Mouse (Mus musculus) testis, adult 2 months (tissue): ENCODE data around the gene Ccnd3. TPM values are rescaled to one million over a fixed set of nuclear protein-coding genes. Genes with fewer than 3 reads are reported as not detected.

Experiments
- H3K27ac ChIP-seq: fragments of 200-500 bp; 2 replicates; pipeline ENCODE4 v1.5.1; 2012; ENCODE audit warnings: low read depth, low read length; ENCODE audit not compliant: control insufficient read depth, insufficient read depth
- H3K27me3 ChIP-seq: fragments of 200-500 bp; 2 replicates; pipeline ENCODE4 v1.6.1; 2012; ENCODE audit warnings: mild to moderate bottlenecking, low read length, moderate library complexity; ENCODE audit not compliant: control insufficient read depth, insufficient read depth
- H3K36me3 ChIP-seq: fragments of 200-500 bp; 2 replicates; pipeline ENCODE4 v1.6.1; 2012; ENCODE audit warnings: mild to moderate bottlenecking, low read length; ENCODE audit not compliant: control insufficient read depth, insufficient read depth
- H3K4me1 ChIP-seq: fragments of 200-500 bp; 2 replicates; pipeline ENCODE4 v1.6.1; 2012; ENCODE audit warnings: low read length; ENCODE audit not compliant: control insufficient read depth, insufficient read depth
- H3K4me3 ChIP-seq: fragments of 200-500 bp; 2 replicates; pipeline ENCODE4 v1.5.1; 2012; ENCODE audit warnings: low read depth, mild to moderate bottlenecking, low read length, moderate library complexity, mixed read lengths; ENCODE audit not compliant: control insufficient read depth
- CTCF ChIP-seq: fragments of 200-500 bp; IDR thresholded peaks from 2 replicates; pipeline ENCODE4 v1.5.1; 2012; ENCODE audit warnings: low read depth, mild to moderate bottlenecking, inconsistent platforms, low read length, moderate library complexity; ENCODE audit not compliant: control insufficient read depth, insufficient read depth, insufficient replicate concordance
- POLR2A ChIP-seq: fragments of 200-500 bp; IDR thresholded peaks from 2 replicates; pipeline ENCODE4 v1.6.1; 2012; ENCODE audit warnings: low read depth, mild to moderate bottlenecking, inconsistent platforms, low read length, moderate library complexity; ENCODE audit not compliant: control insufficient read depth
- polyA plus RNA-seq: library from polyadenylated mRNA; depleted of rRNA; stranded (reverse); fragments of >200 nt; gene quantifications from 2 replicates; pipeline ENCODE4 v1.2.3, GENCODE M21; 2012

Gene Ccnd3
- polyA plus RNA-seq, 1 experiment = 253 TPM

DNA sequence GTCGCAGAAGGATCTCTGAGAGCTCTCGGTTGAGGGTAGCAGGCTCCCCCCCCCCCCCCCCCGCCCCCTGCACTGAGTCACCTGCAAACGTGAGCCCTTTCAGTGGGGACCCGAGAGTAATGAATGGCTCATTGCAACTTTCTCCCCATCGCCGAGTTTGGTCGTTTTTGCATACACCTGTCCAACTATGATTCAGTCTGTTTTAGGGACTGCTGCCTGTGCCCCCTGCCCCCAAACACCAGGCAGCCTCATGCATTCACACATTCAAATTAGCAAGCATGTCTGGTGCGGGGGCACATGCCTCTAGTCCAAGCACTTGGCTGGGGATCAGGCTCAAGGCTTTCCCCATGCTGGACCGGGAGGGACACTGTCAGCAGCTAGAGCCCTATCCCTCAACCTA lies 49.8 kb downstream of the Ccnd3 start:
- Histone ChIP-seq H3K4me1 (no peaks in the 10 kb centered on the region; the same call in 1 of the 2 replicates), H3K4me3 (no peak overlapping the region), H3K27me3 (no peaks in the 10 kb centered on the region), H3K36me3 (no peaks in the 10 kb centered on the region), H3K27ac (no peak overlapping the region)
- TF ChIP-seq CTCF (no peak), POLR2A (no peak)

GRCm38 (mm10) chr17:47557179-47557578 lies 52.3 kb downstream of the Ccnd3 start:
- no peaks in the 10 kb centered on the region for H3K36me3 ChIP-seq
- H3K27me3 ChIP-seq = no peaks in the 10 kb centered on the region
- no peak overlapping the region for H3K27ac ChIP-seq
- no peaks in the 10 kb centered on the region; the same call in 1 of the 2 replicates for H3K4me1 ChIP-seq
- TF ChIP-seq POLR2A (no peak), CTCF (no peak)
- H3K4me3 ChIP-seq = no peak overlapping the region

DNA sequence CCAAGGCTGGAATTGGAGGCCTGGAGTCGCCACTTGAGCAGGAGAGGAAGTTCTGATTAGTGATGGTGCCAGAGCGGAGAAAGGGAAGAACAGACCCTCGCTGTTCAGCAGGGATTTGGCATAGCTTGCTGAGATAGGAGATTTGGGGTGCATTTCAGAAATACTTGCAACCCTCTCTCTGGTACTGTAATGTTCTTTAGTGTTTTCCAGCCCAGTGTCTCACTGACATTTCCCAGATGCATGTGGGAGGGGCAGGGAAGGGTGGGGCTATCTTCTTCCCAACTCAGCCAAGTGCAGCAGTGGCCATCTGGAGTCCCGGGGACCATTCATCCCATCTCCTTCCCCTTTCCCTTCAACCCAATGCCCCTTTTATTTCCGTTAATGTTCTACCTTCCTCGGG lies 54.9 kb downstream of the Ccnd3 start:
- Histone ChIP-seq H3K27me3 (no peaks in the 10 kb centered on the region), H3K27ac (no peak overlapping the region), H3K4me1 (no peaks in the 10 kb centered on the region; the same call in 1 of the 2 replicates), H3K36me3 (no peaks in the 10 kb centered on the region), H3K4me3 (no peak overlapping the region)
- TF ChIP-seq CTCF = no peak
- no peak for TF ChIP-seq POLR2A

- Histone ChIP-seq H3K4me3 (no peak overlapping the region), H3K27me3 (no peaks in the 10 kb centered on the region), H3K27ac (no peak overlapping the region; the same call in 1 of the 2 replicates), H3K36me3 (no peaks in the 10 kb centered on the region), H3K4me1 (no peaks in the 10 kb centered on the region)
- TF ChIP-seq POLR2A (no peak), CTCF (no peak)
Observed at GRCm38 (mm10) chr17:47562875-47563274, 58.0 kb downstream of the Ccnd3 start.

GRCm38 (mm10) chr17:47564612-47565011 lies 59.8 kb downstream of the Ccnd3 start:
- Histone ChIP-seq H3K36me3 (no peaks in the 10 kb centered on the region), H3K27me3 (no peaks in the 10 kb centered on the region), H3K4me3 (no peak overlapping the region), H3K27ac (no peak overlapping the region), H3K4me1 (no peaks in the 10 kb centered on the region)
- TF ChIP-seq POLR2A (no peak), CTCF (no peak)

DNA sequence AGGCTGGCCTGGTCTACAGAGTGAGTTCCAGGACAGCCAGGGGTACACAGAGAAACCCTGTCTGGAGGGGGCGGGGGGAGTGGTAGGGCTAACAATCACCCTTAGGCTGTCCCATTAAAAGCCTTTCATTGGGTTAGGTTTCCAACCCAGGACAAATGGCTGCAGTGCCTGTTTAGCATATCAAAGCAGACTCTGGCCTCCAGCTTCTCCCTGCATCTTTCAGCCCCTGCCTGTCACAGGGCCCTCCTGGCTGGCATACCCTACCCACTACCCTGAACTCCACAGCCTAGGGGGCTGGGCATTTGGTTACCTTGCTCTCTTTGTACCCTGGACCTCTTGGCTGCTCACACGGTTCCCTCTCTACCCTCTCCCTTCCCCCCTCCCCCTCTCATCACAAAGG lies 61.3 kb downstream of the Ccnd3 start:
- Histone ChIP-seq H3K27ac (no peak overlapping the region), H3K27me3 (no peaks in the 10 kb centered on the region), H3K36me3 (no peaks in the 10 kb centered on the region), H3K4me1 (no peaks in the 10 kb centered on the region), H3K4me3 (no peak overlapping the region)
- no peak for TF ChIP-seq POLR2A
- no peak for TF ChIP-seq CTCF

DNA sequence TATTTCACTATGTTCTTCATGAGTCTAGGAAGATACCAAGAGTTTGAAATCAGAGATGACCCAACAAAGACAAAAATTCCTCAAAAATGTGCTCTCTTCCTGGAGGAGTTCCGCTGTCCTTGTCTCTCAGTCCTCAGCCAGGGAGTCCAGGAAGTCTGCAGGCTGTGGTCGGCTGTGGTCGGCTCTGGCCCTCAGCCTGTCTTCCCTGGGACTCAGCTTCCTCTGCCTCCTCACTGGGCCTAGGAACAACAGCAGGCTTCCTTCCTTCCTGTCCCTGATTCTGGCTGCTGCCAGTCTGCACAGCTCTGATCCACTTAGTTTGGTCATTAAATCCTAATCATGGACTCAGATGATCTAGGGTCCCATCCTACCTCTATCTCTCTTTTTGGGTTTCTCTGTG lies 62.4 kb downstream of the Ccnd3 start:
- Histone ChIP-seq H3K4me1 (no peaks in the 10 kb centered on the region), H3K36me3 (no peaks in the 10 kb centered on the region), H3K27ac (no peak overlapping the region), H3K27me3 (no peaks in the 10 kb centered on the region), H3K4me3 (no peak overlapping the region)
- TF ChIP-seq POLR2A = no peak
- TF ChIP-seq CTCF = no peak

- H3K27ac ChIP-seq = no peak overlapping the region
- H3K4me3 ChIP-seq = no peak overlapping the region
- no peak for TF ChIP-seq POLR2A
- TF ChIP-seq CTCF = no peak
- no peaks in the 10 kb centered on the region for H3K36me3 ChIP-seq
- no peaks in the 10 kb centered on the region for H3K4me1 ChIP-seq
- no peaks in the 10 kb centered on the region for H3K27me3 ChIP-seq
Observed at GRCm38 (mm10) chr17:47568389-47568788, 63.5 kb downstream of the Ccnd3 start.
